Mouse (Mus musculus) layer of hippocampus, postnatal 36 days (tissue): Measurements from ENCODE around the gene Itga2. TPM values are rescaled to one million over a fixed set of nuclear protein-coding genes. Genes with fewer than 3 reads are reported as not detected.

Experiments
- DNase-seq, 2 experiments: peaks; one replicate each; pipeline ENCODE4 v3.0.0; 2022
- total RNA-seq, 2 experiments: library from RNA; stranded (reverse); gene quantifications; 2 replicates each; pipeline ENCODE4 v1.2.3; 2021

The Itga2 gene
- total RNA-seq, 2 experiments from 2014 or later = 0.08 to 0.17 TPM

GRCm38 (mm10) chr13:114818513-114818912, 113.4 kb downstream of the Itga2 start:
- DNase-seq = no peak

- DNase-seq = peak; percentile 87 to 88
Observed at GRCm38 (mm10) chr13:114817751-114818360, 114.0 kb downstream of the Itga2 start, which contains the start of gene Mocs2. Gene Mocs2 (plus strand): TSS chr13:114818236.

- DNase-seq = no peak
Observed at GRCm38 (mm10) chr13:114809624-114810210, 122.2 kb downstream of the Itga2 start.

GRCm38 (mm10) chr13:114802971-114803370, 128.9 kb downstream of the Itga2 start:
- no peak for DNase-seq

GRCm38 (mm10) chr13:114801857-114802256, 130.0 kb downstream of the Itga2 start:
- DNase-seq = no peak

GRCm38 (mm10) chr13:114793250-114794030, 138.5 kb downstream of the Itga2 start:
- peak; percentile 34 to 70 for DNase-seq

GRCm38 (mm10) chr13:114791511-114791910, 140.4 kb downstream of the Itga2 start:
- DNase-seq = no peak

Other genes starting within 250 kb of the Itga2 start
- 10 to 100 TPM; 82.4 to 88.7 TPM for gene Mocs2, start 113.9 kb downstream of the Itga2 start, total RNA-seq
- 10 to 100 TPM; 21.1 to 21.9 TPM for gene Pelo, start 158.1 kb upstream of the Itga2 start, total RNA-seq
- gene Gm49395, start 169.8 kb upstream of the Itga2 start, total RNA-seq = 1 to 10 TPM; 2.3 to 2.5 TPM
- gene Itga1, start 169.9 kb upstream of the Itga2 start, total RNA-seq = 1 to 10 TPM; 5.1 to 5.6 TPM